Comparison of ENCODE assay signal across 13 mouse cellular contexts in genomic region chr5:128443848-128444247, GRCm38 (mm10). TPM values are rescaled to one million over a fixed set of nuclear protein-coding genes. Genes with fewer than 3 reads are reported as not detected.
A peak's percentile ranks its signal among the peaks of the same experiment; 100 is the strongest.
DNase-seq lines count a peak whose midpoint lies in the region; ATAC-seq lines count a peak whose summit lies in the region.
"Had no signal": no experiment of that assay in that cellular context is flagged by ENCODE, and none has a peak within 500 bp of the region (broad histone marks: within the 10 kb centered on the region; RNA-seq: fewer than 3 reads in every experiment).

No protein-coding gene starts in this region.

- 28% methylated on average over 4 of the region's 4 CpGs for WGBS in heart, embryonic 15.5 days
- 46% methylated on average over 4 of the region's 4 CpGs for WGBS in hindbrain, embryonic 12.5 days
- 28% methylated on average over 4 of the region's 4 CpGs for WGBS in midbrain, embryonic 14.5 days

- peaks cover 55% of the 10 kb centered on the region for H3K27me3 ChIP-seq in heart, embryonic 15.5 days
- H3K27me3 ChIP-seq in hindbrain, embryonic 12.5 days: peaks cover 60% of the 10 kb centered on the region
- peaks cover 35% of the 10 kb centered on the region for H3K27me3 ChIP-seq in midbrain, embryonic 14.5 days (ENCODE audit: control insufficient read depth, insufficient read depth, low read length)

- H3K9me3 ChIP-seq in heart, embryonic 15.5 days (replicated peaks): no peaks in the 10 kb centered on the region
- no peaks in the 10 kb centered on the region for H3K9me3 ChIP-seq in hindbrain, embryonic 12.5 days (replicated peaks)
- no peaks in the 10 kb centered on the region for H3K9me3 ChIP-seq in midbrain, embryonic 14.5 days (ENCODE audit: control insufficient read depth, low read length)
- H3K9me3 ChIP-seq: stomach, embryonic 15.5 days had no signal

- no peak overlapping the region for H3K9ac ChIP-seq in heart, embryonic 15.5 days
- H3K9ac ChIP-seq in hindbrain, embryonic 12.5 days: no peak overlapping the region
- H3K9ac ChIP-seq in midbrain, embryonic 14.5 days (replicated peaks; ENCODE audit: low read length): no peak overlapping the region
- H3K9ac ChIP-seq: stomach, embryonic 15.5 days had no signal

- peak overlapping the region; percentile 15; the same call in 1 of the 2 replicates for H3K4me2 ChIP-seq in heart, embryonic 15.5 days
- peak overlapping the region; percentile 46 for H3K4me2 ChIP-seq in hindbrain, embryonic 12.5 days (replicated peaks)
- peak overlapping the region; percentile 41 for H3K4me2 ChIP-seq in midbrain, embryonic 14.5 days (ENCODE audit: low read length)

- no peak for DNase-seq in heart, adult 18-20 months
- no peak for DNase-seq in midbrain, embryonic 14.5 days
- no peak for DNase-seq in adrenal gland, postnatal 36 days
- DNase-seq in embryo, embryonic 11 days: no peak
- DNase-seq in layer of hippocampus, adult 11-12 months (ENCODE audit: low spot score): no peak
- DNase-seq: heart, adult 2 months; liver had no signal

- no peaks in the 10 kb centered on the region for H3K36me3 ChIP-seq in heart, embryonic 15.5 days
- H3K36me3 ChIP-seq in hindbrain, embryonic 12.5 days: no peaks in the 10 kb centered on the region
- no peaks in the 10 kb centered on the region for H3K36me3 ChIP-seq in midbrain, embryonic 14.5 days (ENCODE audit: control insufficient read depth, insufficient read depth, low read length)
- H3K36me3 ChIP-seq: stomach, embryonic 15.5 days had no signal

- H3K4me1 ChIP-seq in heart, embryonic 15.5 days (replicated peaks): no peaks in the 10 kb centered on the region
- H3K4me1 ChIP-seq in hindbrain, embryonic 12.5 days: peaks cover 7% of the 10 kb centered on the region; the same call in 1 of the 2 replicates
- peaks cover 3% of the 10 kb centered on the region; the same call in 1 of the 2 replicates for H3K4me1 ChIP-seq in midbrain, embryonic 14.5 days (ENCODE audit: control insufficient read depth, insufficient read depth, low read length)
- H3K4me1 ChIP-seq: stomach, embryonic 15.5 days had no signal

- ATAC-seq in heart, embryonic 15.5 days (replicated peaks; ENCODE audit: insufficient number of reproducible peaks, insufficient read depth, low FRiP score, low read depth): no peak
- ATAC-seq in activated CD4-positive, CD25-positive, alpha-beta regulatory T cell, adult 4 months: peak; percentile 28
- no peak for ATAC-seq in hindbrain, embryonic 12.5 days (ENCODE audit: low FRiP score)
- no peak for ATAC-seq in midbrain, embryonic 14.5 days (ENCODE audit: low FRiP score, low TSS enrichment)

- H3K27ac ChIP-seq in heart, embryonic 15.5 days: no peak overlapping the region
- H3K27ac ChIP-seq in hindbrain, embryonic 12.5 days: no peak overlapping the region
- H3K27ac ChIP-seq in midbrain, embryonic 14.5 days (replicated peaks; ENCODE audit: low read depth, low read length): no peak overlapping the region
- H3K27ac ChIP-seq: heart, adult 2 months; kidney, postnatal 0 days; stomach, embryonic 15.5 days had no signal

- no peak overlapping the region for H3K4me3 ChIP-seq in heart, embryonic 15.5 days
- peak overlapping the region; percentile 17; the same call in 1 of the 2 replicates for H3K4me3 ChIP-seq in hindbrain, embryonic 12.5 days
- 0 out of 2 replicates have a peak overlapping the region, but pooled peaks have one; percentile 15 for H3K4me3 ChIP-seq in midbrain, embryonic 14.5 days (replicated peaks; ENCODE audit: low read depth, low read length)
- H3K4me3 ChIP-seq: erythroblast, embryonic 14.5 days; heart, adult 2 months; stomach, embryonic 15.5 days had no signal

RNA-seq across cellular contexts. Expression of gene Tmem132d, which starts 11.0 kb away (rescaled TPM):
- polyA plus RNA-seq in heart, embryonic 15.5 days (2015; fragmentation: Nextera tagmentation; extraction: Ambion mirVana): 0.09 and 0.24 TPM in 2 replicates
- not detected for total RNA-seq in heart, adult 18-20 months (2021)
- not detected for polyA plus RNA-seq in activated CD4-positive, CD25-positive, alpha-beta regulatory T cell, adult 4 months (2017; shearing (Covaris generic))
- 0.96 and 2.4 TPM in 2 replicates for polyA plus RNA-seq in hindbrain, embryonic 12.5 days (2016; fragmentation: Nextera tagmentation; extraction: Ambion mirVana)
- polyA plus RNA-seq in midbrain, embryonic 14.5 days (2014; fragmentation: Nextera tagmentation; extraction: Ambion mirVana): 4.0 and 4.1 TPM in 2 replicates
- under 1 TPM in 1 of 2 experiments, not detected in 1; 0.13 TPM for total RNA-seq in adrenal gland, postnatal 36 days (2021)
- polyA plus RNA-seq: erythroblast, embryonic 14.5 days had no signal
